Mouse (Mus musculus) Patski (cell line): ENCODE data around the gene Rnf183. TPM values are rescaled to one million over a fixed set of nuclear protein-coding genes. Genes with fewer than 3 reads are reported as not detected.

ENCODE experiments used
- ATAC-seq: fragments of 100-300 bp; one replicate; pipeline ENCODE4 v1.8.0; 2021
- CTCF ChIA-PET: fragments of 350-600 bp; sonication (Branson Sonifier 250); formaldehyde crosslinking; loops from one replicate; lab custom pipeline; 2022; ENCODE audit warnings: inconsistent platforms; lab: Charles Lee
- POLR2A ChIA-PET: fragments of 350-600 bp; sonication (Branson Sonifier 250); formaldehyde crosslinking; loops from one replicate; lab custom pipeline; 2022; ENCODE audit warnings: antibody characterized with exemption, inconsistent platforms; lab: Charles Lee
- DNase-seq: peaks from one replicate; pipeline ENCODE4 v3.0.0-alpha.2; 2011; ENCODE audit warnings: low read depth, low spot score
- H3K27me3 ChIP-seq: fragments of 371-371 bp; one replicate; pipeline ENCODE4 v1.5.1; 2021
- CTCF ChIP-seq: fragments of 100-300 bp; IDR thresholded peaks from one replicate; pipeline ENCODE4 v1.5.1; 2021
- in situ Hi-C: fragments of 300-500 bp; cut with MboI; formaldehyde crosslinking; loops from 3 replicates; pipeline ENCODE4 v1.11.1; 2018; ENCODE audit warnings: low pct_unique_long_range_greater_than_20kb, mixed read lengths
- polyA plus RNA-seq: library from polyadenylated mRNA; unstranded; gene quantifications from one replicate; pipeline ENCODE4 v1.2.3, GENCODE M21; 2021

Gene Rnf183
- polyA plus RNA-seq, 1 experiment from 2014 or later: 0.96 TPM

GRCm38 (mm10) chr4:62430678-62431077 is 4.4 kb downstream of the Rnf183 start:
- ChIA-PET POLR2A (interaction anchor here (0.6 kb wide), 1 partner anchor 55 kb away, joined by 3 read pairs; no protein-coding TSS in a partner anchor), CTCF (no interaction called here)
- in situ Hi-C loops: no loop called here
- TF ChIP-seq CTCF: no peak
- no peak for DNase-seq
- H3K27me3 ChIP-seq: no peaks in the 10 kb centered on the region
- no peak for ATAC-seq

DNA sequence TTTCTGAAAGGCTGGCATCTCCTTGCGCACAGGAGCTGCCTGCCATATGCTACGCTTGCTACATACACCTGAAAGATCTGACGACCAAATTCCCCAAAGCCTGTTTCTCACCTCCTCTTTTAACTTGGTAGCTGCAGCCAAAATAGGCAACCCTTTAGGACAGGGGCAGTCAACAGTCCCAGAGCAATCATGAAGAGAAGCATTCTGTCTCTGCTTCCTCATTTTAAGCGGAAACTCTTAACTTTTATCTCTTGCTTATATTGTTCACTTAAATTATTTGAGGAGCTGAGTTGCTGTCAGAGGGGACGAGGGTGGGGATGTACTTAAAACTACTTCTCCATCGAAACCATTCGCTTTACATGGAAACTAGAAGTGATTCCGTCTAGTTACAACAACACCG is 5.4 kb downstream of the Rnf183 start:
- no peak for TF ChIP-seq CTCF
- ChIA-PET POLR2A (no interaction called here), CTCF (no interaction called here)
- H3K27me3 ChIP-seq: no peaks in the 10 kb centered on the region
- DNase-seq: no peak
- in situ Hi-C loops: no loop called here
- no peak for ATAC-seq

DNA sequence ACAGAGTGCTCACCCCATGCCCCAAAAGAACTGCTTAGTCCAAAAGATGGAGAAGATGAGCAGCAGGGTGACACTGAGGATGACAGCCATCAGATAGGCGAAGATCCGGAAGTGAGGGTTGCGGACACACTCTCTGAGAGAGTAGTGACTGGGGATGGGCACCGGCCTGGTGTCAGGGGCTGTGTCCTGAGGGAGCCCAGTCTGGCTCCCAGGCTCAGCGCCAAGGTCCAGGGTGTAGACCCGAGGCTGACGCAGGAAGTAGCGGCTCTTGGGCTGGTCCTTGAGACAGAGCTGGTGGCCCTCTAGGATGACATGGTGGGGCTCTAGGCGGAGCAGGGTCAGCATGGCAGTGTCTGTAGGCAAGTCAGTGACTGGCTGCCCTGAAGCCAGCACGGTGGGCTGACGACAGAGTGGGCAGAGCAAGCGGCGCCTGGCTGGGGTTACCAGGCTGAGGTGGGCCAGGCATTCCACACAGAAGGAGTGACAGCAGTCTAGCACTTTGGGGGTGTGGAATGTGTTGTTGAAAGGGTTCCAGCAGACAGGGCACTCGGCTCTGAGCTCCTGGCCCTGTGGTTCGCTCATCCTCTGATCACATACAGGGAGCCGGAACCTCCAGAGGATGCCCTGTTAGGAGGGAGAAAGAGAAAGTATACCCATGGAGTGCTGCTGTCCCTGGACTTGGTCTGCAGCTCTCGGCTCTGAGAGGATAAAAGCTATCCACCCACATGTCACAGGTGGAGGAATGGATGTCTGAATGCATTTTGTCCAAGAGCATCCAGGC is 6.9 kb downstream of the Rnf183 start:
- CTCF ChIA-PET: no interaction called here
- DNase-seq (no peak), ATAC-seq (no peak)
- in situ Hi-C loops: no loop called here
- TF ChIP-seq CTCF: no peak
- no peaks in the 10 kb centered on the region for H3K27me3 ChIP-seq
- POLR2A ChIA-PET: no interaction called here

- DNase-seq: no peak
- no peaks in the 10 kb centered on the region for H3K27me3 ChIP-seq
- TF ChIP-seq CTCF: no peak
- in situ Hi-C loops: no loop called here
- POLR2A ChIA-PET: interaction anchor here (1.1 kb wide), 1 partner anchor 64 kb away, joined by 3 read pairs; no protein-coding TSS in a partner anchor
- CTCF ChIA-PET: no interaction called here
- no peak for ATAC-seq
Observed at GRCm38 (mm10) chr4:62425891-62426290, 9.2 kb downstream of the Rnf183 start.

DNA sequence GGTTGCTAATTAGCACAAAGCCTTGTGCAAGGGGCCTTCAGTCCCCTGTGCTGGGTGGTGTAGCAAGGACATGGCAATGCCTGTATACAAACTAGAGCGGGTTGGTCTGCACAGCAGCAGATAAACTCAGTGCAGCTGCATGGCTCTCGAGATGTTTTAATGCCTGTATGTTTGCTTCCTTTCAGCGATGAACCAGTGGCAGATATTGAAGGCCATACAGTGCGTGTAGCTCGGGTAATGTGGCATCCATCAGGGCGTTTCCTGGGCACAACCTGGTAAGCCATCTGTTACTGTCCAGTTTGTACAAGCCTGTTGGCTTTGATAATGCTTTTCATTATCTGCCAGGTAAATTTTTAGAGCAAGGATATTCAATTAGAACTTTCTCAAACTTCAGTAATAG is 16.0 kb downstream of the Rnf183 start:
- no peak for TF ChIP-seq CTCF
- POLR2A ChIA-PET: no interaction called here
- ATAC-seq (no peak), DNase-seq (no peak)
- H3K27me3 ChIP-seq: no peaks in the 10 kb centered on the region
- CTCF ChIA-PET: no interaction called here
- in situ Hi-C loops: no loop called here

DNA sequence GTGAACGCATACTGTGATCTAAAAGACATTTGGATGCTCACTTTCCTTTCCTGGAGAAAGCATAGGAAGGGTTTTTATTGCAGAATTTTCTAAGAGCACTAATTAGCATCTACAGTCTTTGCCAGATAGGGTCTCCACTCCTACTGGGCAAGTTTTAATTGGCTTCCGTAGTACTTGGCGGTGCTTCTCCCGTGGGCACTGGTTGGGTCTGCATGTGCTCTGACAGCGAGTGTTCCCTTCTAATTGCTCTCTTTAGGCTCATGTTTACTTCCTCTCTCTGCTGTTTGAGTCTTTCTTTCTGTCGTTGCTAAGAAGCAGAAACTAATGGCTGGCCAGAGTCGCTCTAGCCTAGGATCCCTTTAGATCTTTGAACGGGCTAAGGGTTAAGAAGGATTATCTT is 16.6 kb downstream of the Rnf183 start:
- in situ Hi-C loops: no loop called here
- ATAC-seq (no peak), DNase-seq (no peak)
- no peaks in the 10 kb centered on the region for H3K27me3 ChIP-seq
- no peak for TF ChIP-seq CTCF
- ChIA-PET POLR2A (no interaction called here), CTCF (no interaction called here)

DNA sequence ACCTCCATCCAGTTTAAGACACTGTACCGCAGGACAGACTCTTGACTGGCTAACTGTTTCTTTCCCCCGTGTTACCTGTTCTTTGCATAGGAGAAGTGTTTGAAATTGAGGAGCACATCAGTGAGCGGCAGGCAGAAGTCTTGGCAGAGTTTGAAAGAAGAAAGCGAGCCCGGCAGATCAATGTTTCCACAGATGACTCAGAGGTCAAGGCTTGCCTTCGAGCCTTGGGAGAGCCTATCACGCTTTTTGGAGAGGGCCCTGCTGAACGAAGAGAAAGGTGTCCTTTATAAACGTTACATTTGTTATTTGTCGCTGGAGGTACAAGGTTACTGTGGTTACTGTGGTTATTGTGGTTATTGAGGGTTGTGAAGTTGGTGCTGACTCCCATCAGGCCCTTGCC is 23.4 kb downstream of the Rnf183 start:
- CTCF ChIA-PET: no interaction called here
- TF ChIP-seq CTCF: no peak
- POLR2A ChIA-PET: no interaction called here
- no peaks in the 10 kb centered on the region for H3K27me3 ChIP-seq
- ATAC-seq (no peak), DNase-seq (no peak)
- in situ Hi-C loops: no loop called here

DNA sequence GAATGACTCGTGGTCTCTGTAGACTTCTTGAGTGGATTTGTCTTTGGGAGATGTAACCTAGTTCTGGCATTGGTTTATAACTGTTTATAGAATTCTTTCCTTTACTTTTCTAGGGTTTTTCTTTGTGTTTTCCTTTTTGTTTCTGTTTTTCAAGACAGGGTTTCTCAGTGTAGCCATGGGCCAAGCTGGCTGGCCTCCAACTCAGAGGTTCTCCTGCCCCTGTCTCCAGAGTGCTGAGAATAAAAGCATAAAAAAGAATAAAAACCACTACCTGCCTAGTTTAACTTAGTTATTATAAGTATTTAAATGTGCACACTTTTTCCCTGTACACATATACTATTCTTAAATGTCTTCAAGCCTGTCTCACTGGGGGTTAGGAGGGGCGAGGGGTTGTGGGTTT is 24.7 kb downstream of the Rnf183 start:
- TF ChIP-seq CTCF: no peak
- in situ Hi-C loops: no loop called here
- POLR2A ChIA-PET: no interaction called here
- ATAC-seq (no peak), DNase-seq (no peak)
- CTCF ChIA-PET: no interaction called here
- H3K27me3 ChIP-seq: no peaks in the 10 kb centered on the region

- in situ Hi-C loops: loop anchor here (5.0 kb wide), 1 partner anchor 98 kb away; no protein-coding TSS in a partner anchor
- CTCF ChIA-PET: no interaction called here
- DNase-seq: no peak
Observed at GRCm38 (mm10) chr4:62409615-62410014, 25.4 kb downstream of the Rnf183 start.

DNA sequence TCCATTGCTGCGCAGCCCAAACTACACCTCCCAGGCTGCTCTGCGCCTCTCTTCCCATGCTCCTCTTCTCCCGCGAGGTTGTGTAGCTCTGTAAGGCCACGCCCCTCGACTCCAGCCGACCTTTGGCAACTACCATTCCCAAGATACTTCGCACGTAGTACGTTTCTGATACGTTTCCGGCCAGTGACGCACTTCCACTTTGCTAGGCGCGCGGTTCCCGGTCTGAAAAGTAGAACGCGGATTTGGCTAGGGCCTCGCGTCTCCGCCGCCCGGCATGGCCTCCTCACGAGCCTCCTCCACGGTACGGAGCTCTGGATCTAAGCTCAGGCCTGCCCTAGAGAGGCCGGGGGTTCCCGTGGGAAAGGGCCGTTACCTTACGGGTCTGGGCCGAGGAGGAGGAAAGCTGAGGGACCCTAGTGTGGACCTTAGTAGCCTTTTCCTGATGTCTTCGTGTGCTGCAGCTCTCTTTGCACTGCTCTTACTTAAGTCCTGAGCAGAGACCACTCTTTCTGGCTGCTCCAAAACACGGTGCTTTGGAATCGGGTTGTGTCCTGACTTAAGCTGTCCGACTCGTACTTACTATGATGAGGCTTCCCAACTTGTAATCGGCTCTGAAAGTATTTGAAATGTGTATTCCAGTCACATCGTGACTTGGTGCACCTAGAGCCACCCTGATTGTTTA is 26.3 kb downstream of the Rnf183 start, which contains the start of the genes Cdc26 and Prpf4:
Gene Cdc26, minus strand, starts transcription at position 42 of the 682 bp plus-strand sequence.
Gene Prpf4, plus strand, starts transcription at position 197 of the 682 bp plus-strand sequence.
- no peak for TF ChIP-seq CTCF
- ATAC-seq (peak; percentile 93), DNase-seq (peak; percentile 82)
- ChIA-PET CTCF (interaction anchor here (1.9 to 2.2 kb wide), 2 partner anchors 11 to 48 kb away, joined by 6 to 10 read pairs; partner anchors contain the start of genes Fkbp15 and Slc31a1), POLR2A (interaction anchor here (0.8 to 2.0 kb wide), 4 partner anchors 25 to 116 kb away, joined by 3 to 4 read pairs (median 3); no protein-coding TSS in a partner anchor)
- no peaks in the 10 kb centered on the region for H3K27me3 ChIP-seq
- in situ Hi-C loops: loop anchor here (5.0 kb wide), 1 partner anchor 99 kb away; no protein-coding TSS in a partner anchor

More at GRCm38 (mm10) chr4:62409615-62410014, 25.4 kb downstream of the Rnf183 start:
- ATAC-seq: no peak
- no peak for TF ChIP-seq CTCF
- POLR2A ChIA-PET: no interaction called here
- H3K27me3 ChIP-seq: no peaks in the 10 kb centered on the region
